Mouse (Mus musculus) layer of hippocampus, postnatal 14 days (tissue): ENCODE results near the gene AU022751. TPM values are rescaled to one million over a fixed set of nuclear protein-coding genes. Genes with fewer than 3 reads are reported as not detected.

ENCODE experiments used
- DNase-seq, 2 experiments: peaks; one replicate each; pipeline ENCODE4 v3.0.0; 2021 to 2022; ENCODE audit warnings: low spot score in 2 of 2, mixed read lengths in 1 of 2
- long read RNA-seq, 2 experiments: library from polyadenylated mRNA; stranded (forward); transcript quantifications; one replicate each; pipeline ENCODE4 v2.0.0; 2021
- microRNA-seq, 2 experiments: library from miRNA; unstranded; fragments of <30 nt; microRNA quantifications; one replicate each; pipeline ENCODE4 v1.2.0; 2021
- total RNA-seq, 2 experiments: library from RNA; stranded (reverse); gene quantifications; 2 replicates each; pipeline ENCODE4 v1.2.3; 2021

AU022751 gene
- 1 to 10 TPM in 1 of 2 experiments, under 1 TPM in 1; 0.85 to 2.5 TPM for total RNA-seq
- long read RNA-seq, experiment 1 = 0 reads
- long read RNA-seq, experiment 2 = 0 reads

DNA sequence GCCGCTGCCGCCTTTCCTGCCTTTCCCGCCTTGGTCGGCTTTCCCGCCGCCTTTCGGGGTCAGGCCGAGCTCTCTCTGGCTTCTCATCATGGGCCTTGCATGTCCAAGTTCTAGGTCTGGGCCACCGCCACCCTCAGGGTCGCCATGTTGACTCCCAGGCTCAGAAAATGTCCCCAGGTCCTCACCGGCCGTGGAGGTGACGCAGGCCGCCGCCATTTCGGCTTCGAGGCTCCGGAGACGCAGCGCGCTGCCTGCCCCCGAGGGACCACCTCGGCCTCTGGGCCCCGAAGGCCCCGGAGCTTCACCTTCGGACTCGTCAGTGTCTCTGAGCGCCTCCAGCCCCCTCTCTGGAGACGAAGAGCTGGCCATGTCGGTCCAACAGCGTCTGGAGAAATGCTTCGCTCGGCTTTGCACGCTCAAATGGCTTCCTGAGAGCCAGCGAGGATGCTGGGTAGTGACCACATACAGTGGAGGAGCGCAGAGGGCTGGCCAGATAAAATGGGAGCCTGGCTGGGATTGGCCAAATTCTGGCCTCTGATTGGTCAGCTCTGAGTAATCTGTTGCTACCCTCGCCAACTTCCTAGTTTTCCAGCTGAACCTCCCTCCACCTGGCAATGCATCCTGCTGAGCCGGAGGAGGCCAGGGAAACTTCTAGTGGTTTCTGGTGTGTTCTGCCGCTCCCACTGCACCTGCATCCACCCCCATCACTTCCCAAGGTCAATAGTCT, at the start of gene AU022751:
AU022751 (minus strand) TSS at position 466 of the 727 bp plus-strand sequence.
- DNase-seq = no peak

DNA sequence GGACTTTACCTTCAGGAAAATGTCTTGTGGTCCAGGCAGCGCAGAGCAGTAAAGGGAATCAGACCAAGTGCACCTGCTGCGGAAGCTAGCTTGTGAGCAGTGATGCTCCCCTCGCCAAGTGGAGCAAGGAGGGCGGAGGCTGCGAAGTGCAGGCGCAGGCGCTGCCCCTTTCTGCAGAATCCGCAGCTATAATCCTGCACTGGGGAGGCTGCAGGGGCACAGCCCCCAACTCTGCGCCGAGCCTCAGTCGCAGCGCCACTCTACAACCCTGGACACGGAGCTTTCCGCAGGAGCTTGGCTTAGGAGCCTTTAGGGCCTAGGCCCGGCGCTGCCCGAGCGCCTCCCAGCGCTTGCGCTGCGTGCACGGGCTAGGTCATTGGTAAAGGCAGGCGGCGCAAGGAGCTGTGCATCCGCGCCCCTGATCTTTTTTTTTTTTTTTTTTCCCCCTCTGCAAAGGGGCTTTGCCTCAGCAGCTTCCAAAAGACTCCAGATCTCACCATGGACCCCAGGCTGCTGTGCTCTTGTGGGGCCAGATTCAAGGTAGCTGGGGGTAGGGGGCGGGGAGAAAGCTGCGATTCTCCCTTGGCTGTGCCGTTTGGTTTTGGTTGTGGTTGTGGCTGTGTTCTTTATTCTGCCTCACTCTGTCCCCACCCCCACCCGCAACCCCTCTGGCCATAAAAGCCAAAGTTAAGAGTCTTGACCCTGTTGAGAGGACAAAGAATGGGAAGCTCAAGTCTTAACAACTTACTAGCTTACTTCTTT, 9.0 kb upstream of the AU022751 start:
- peak; percentile 52 to 54 for DNase-seq

DNA sequence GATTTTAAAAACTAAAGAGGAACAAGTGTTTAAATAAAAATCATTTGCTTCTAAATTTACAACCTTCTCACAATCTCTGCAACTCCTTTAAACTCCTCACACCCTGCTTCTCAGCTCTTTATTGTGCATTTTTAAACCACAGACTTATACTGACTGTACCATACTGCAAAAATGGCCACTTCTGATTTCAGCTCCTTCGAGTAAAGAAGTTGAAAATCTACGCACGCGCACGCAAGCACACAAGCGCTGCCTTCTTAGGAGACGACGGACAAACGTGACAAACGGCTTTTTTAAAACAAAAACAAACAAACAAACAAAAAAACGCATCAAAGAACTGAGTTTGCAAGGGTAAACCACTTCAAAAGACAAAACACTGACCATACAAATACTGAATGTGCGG, 8.3 kb upstream of the AU022751 start:
- no peak for DNase-seq

DNA sequence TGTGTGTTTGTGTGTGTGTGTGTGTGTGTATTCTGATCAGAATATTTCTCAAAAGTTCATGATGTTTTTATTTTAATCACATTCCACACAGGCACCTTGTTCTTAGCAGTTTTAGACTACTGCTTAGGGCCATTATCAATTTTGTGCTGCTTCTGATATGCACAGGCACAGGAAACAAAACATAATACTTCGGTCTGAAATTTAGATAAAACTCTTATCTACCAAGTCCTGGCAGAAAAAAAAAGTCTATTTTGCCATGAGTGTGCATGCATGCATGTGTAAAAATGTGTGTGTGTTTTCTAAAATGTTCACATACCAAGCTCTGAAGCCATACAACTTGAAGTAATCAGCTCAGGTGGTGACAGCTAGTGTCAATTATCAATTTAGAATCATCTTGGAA, 21.7 kb downstream of the AU022751 start:
- DNase-seq = no peak

DNA sequence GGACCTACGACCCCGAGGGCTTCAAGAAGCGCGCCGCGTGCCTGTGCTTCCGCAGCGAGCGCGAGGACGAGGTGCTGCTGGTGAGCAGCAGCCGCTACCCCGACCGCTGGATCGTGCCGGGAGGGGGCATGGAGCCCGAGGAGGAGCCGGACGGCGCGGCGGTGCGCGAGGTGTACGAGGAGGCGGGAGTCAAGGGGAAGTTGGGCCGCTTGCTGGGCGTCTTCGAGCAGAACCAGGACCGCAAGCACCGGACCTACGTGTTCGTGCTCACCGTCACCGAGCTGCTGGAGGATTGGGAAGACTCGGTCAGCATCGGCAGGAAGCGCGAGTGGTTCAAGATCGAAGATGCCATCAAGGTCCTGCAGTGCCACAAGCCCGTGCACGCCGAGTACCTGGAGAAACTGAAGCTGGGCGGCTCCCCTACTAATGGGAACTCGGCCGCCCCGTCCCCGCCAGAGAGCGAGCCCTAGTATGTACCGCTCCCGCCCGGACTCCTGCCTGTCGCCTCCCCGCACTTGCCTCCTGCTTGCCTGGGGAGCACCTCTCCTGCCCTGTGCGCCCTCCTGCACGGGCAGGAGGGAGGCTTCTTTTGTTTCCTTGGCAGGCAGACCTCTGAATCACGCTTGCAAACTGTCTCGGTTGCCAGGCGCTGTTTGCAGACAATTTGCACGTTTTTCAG, 35.1 kb downstream of the AU022751 start:
- peak in 1 of 2 experiments; percentile 1 for DNase-seq

DNA sequence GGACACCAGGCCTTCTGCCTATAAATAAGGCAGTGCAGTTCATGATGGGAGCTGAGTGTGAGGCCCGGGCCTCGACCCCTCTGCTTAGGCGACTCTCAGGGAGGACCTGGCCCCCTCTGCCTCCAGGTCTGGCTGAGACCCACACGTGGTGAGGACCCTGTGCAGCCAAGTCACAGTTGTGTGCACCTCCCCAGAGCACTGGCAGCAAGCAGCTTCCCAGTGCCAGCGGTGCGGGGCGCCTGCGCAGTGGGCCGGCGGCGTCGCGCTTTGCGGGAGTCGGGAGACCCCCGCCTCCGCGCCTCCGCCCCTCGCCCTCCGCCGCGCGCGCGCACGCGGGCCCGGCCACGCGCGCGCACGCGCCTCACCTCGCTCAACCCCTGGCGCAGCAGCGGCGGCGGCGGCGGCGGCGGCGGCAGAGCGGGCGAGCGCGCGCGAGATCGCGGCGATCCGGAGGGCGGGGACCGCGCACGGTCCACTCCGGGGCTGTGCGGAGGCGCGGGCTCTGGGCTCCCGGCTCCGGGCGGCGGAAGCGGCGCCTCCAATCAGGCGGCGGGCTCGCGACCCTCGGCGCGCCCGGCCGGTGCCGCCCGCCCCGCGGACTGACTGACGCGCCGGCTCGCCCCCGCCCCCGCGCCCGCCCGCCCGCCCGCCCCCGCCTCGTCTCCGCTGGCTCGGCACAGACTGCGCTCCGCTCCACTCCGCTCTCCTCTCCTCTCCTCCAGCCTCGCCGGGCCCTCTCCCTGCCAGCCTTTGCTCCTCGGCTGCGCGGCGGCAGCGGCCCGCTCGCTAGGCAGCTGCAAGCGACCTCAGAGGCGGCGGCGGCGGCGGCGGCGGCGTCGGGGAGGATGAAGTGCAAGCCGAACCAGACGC, 35.9 kb downstream of the AU022751 start, which contains the start of gene Nudt11:
Nudt11 (plus strand) TSS at position 388 of the 870 bp plus-strand sequence.
- peak; percentile 6 to 16 for DNase-seq

Small RNA genes lying within 50 kb of the gene (microRNA-seq; reads per million reads assigned to microRNA genes)
- 0 reads per million in 2 experiments for gene Gm27360

Other genes with a start within 250 kb of the AU022751 start
- gene Nudt11, start 36.0 kb downstream of the AU022751 start, total RNA-seq = 10 to 100 TPM; 39.3 to 40.5 TPM
- 10 to 100 TPM; 28.7 to 34.7 TPM for gene Nudt10, start 89.6 kb upstream of the AU022751 start, total RNA-seq
- gene Bmp15, start 237.3 kb upstream of the AU022751 start, total RNA-seq = under 1 TPM in 1 of 2 experiments, not detected in 1; 0.30 TPM